Mouse (Mus musculus) olfactory bulb, adult 2 months (tissue): ENCODE measurements around the gene Foxc2. TPM values are rescaled to one million over a fixed set of nuclear protein-coding genes. Genes with fewer than 3 reads are reported as not detected.

ENCODE experiments used
- H3K27ac ChIP-seq: fragments of 200-500 bp; 2 replicates; pipeline ENCODE4 v1.5.1; 2012; ENCODE audit warnings: low read depth, low read length; ENCODE audit not compliant: insufficient read depth
- H3K4me1 ChIP-seq: fragments of 200-500 bp; 2 replicates; pipeline ENCODE4 v1.6.1; 2012; ENCODE audit warnings: low read length; ENCODE audit not compliant: control insufficient read depth, insufficient read depth
- H3K4me3 ChIP-seq: fragments of 200-500 bp; 2 replicates; pipeline ENCODE4 v1.5.1; 2012; ENCODE audit warnings: mild to moderate bottlenecking, low read depth, low read length, moderate library complexity; ENCODE audit not compliant: insufficient read depth
- CTCF ChIP-seq: fragments of 200-500 bp; IDR thresholded peaks from 2 replicates; pipeline ENCODE4 v1.5.1; 2012; ENCODE audit warnings: low read depth, mild to moderate bottlenecking, low read length, moderate library complexity; ENCODE audit not compliant: insufficient read depth
- POLR2A ChIP-seq: fragments of 200-500 bp; IDR thresholded peaks from 2 replicates; pipeline ENCODE4 v1.6.1; 2012; ENCODE audit warnings: mild to moderate bottlenecking, low read depth, low read length, moderate library complexity; ENCODE audit not compliant: insufficient read depth
- WGBS: fragments of 180-500 bp; shearing (Covaris S2); methylation state at CpG from one replicate; pipeline ENCODE4 v1.1.7; 2018; 5-methylcytosine and 5-hydroxymethylcytosine counted together
- polyA plus RNA-seq: library from polyadenylated mRNA; stranded (reverse); fragments of >200 nt; gene quantifications from 2 replicates; pipeline ENCODE4 v1.2.4, GENCODE M21; 2012; ENCODE audit warnings: low replicate concordance; ENCODE audit not compliant: missing spikeins, insufficient read depth, insufficient read length

The Foxc2 gene
- polyA plus RNA-seq, 1 experiment: not detected

- WGBS: 2% methylated on average over 16 of the region's 16 CpGs
- no peak overlapping the region for H3K27ac ChIP-seq
- H3K4me3 ChIP-seq: no peak overlapping the region
- no peaks in the 10 kb centered on the region for H3K4me1 ChIP-seq
- TF ChIP-seq CTCF (peak; percentile 80; the same call in 1 of the 2 replicates), POLR2A (no peak)
Observed at GRCm38 (mm10) chr8:121092627-121093026, 23.3 kb upstream of the Foxc2 start.

- no peaks in the 10 kb centered on the region for H3K4me1 ChIP-seq
- 56% methylated on average over 6 of the region's 6 CpGs for WGBS
- TF ChIP-seq CTCF (no peak), POLR2A (no peak)
- H3K27ac ChIP-seq: no peak overlapping the region
- no peak overlapping the region for H3K4me3 ChIP-seq
Observed at GRCm38 (mm10) chr8:121093496-121093895, 22.5 kb upstream of the Foxc2 start.

- Histone ChIP-seq H3K4me3 (no peak overlapping the region), H3K4me1 (0 out of 2 replicates have a peak, but pooled peaks cover 6% of the 10 kb centered on the region), H3K27ac (no peak overlapping the region)
- WGBS: 55% methylated on average over 17 of the region's 17 CpGs
- no peak for TF ChIP-seq POLR2A
- peak; percentile 82 for TF ChIP-seq CTCF
Observed at GRCm38 (mm10) chr8:121104049-121104818, 11.7 kb upstream of the Foxc2 start.

GRCm38 (mm10) chr8:121107668-121108656, 8.0 kb upstream of the Foxc2 start, which contains the start of gene Mthfsd:
TSS of gene Mthfsd (minus strand) at chr8:121108392.
- WGBS: under 1% methylated on average over 75 of the region's 75 CpGs
- H3K4me3 ChIP-seq: peak within 1 kb of the TSS; percentile 84
- TF ChIP-seq CTCF (no peak), POLR2A (peak; percentile 91)
- H3K4me1 ChIP-seq: 0 out of 2 replicates have a peak, but pooled peaks cover 6% of the 10 kb centered on the region
- peak within 1 kb of the TSS; percentile 66 for H3K27ac ChIP-seq

GRCm38 (mm10) chr8:121108657-121109056, 7.3 kb upstream of the Foxc2 start:
- no peak for TF ChIP-seq POLR2A
- TF ChIP-seq CTCF: no peak
- no peak overlapping the region for H3K27ac ChIP-seq
- WGBS: 8% methylated on average over 5 of the region's 5 CpGs

GRCm38 (mm10) chr8:121111145-121111907, 4.6 kb upstream of the Foxc2 start:
- TF ChIP-seq CTCF: no peak
- TF ChIP-seq POLR2A: no peak
- Histone ChIP-seq H3K4me3 (no peak overlapping the region), H3K4me1 (0 out of 2 replicates have a peak, but pooled peaks cover 3% of the 10 kb centered on the region), H3K27ac (no peak overlapping the region)
- WGBS: 49% methylated on average over 7 of the region's 7 CpGs

More at GRCm38 (mm10) chr8:121108657-121109056, 7.3 kb upstream of the Foxc2 start:
- Histone ChIP-seq H3K4me1 (0 out of 2 replicates have a peak, but pooled peaks cover 6% of the 10 kb centered on the region), H3K4me3 (peak overlapping the region; percentile 84)

GRCm38 (mm10) chr8:121113261-121113660, 2.7 kb upstream of the Foxc2 start:
- H3K27ac ChIP-seq: no peak overlapping the region
- TF ChIP-seq POLR2A (no peak), CTCF (peak; percentile 97)
- 2% methylated on average over 21 of the region's 21 CpGs for WGBS
- no peak overlapping the region for H3K4me3 ChIP-seq
- no peaks in the 10 kb centered on the region; the same call in 1 of the 2 replicates for H3K4me1 ChIP-seq

- no peak overlapping the region for H3K4me3 ChIP-seq
- TF ChIP-seq POLR2A (no peak), CTCF (no peak)
- H3K27ac ChIP-seq: no peak overlapping the region
- 5% methylated on average over 25 of the region's 25 CpGs for WGBS
- H3K4me1 ChIP-seq: no peaks in the 10 kb centered on the region; the same call in 1 of the 2 replicates
Observed at GRCm38 (mm10) chr8:121115136-121115535, 835 bp upstream of the Foxc2 start.
